Mouse (Mus musculus) megakaryocyte, embryonic 14.5 days (primary cell): Measurements from ENCODE around the gene Gm8297. TPM values are rescaled to one million over a fixed set of nuclear protein-coding genes. Genes with fewer than 3 reads are reported as not detected.
"Not testable (repeated sequence)": the region's sequence is repeated elsewhere in the genome, so short reads cannot be mapped to it uniquely, and the experiment has no call there.

ENCODE experiments used
- H3K27me3 ChIP-seq: replicated peaks from 2 replicates; pipeline ENCODE3; 2012; ENCODE audit warnings: inconsistent platforms
- H3K36me3 ChIP-seq: replicated peaks from 2 replicates; pipeline ENCODE3; 2012; ENCODE audit warnings: low read length, inconsistent platforms, mixed read lengths
- H3K4me1 ChIP-seq: 2 replicates; pipeline ENCODE4 v1.6.1; 2012; ENCODE audit warnings: inconsistent platforms
- H3K4me3 ChIP-seq: replicated peaks from 2 replicates; pipeline ENCODE3; 2012; ENCODE audit warnings: moderate library complexity, mild to moderate bottlenecking, inconsistent platforms
- H3K9me3 ChIP-seq: 2 replicates; pipeline ENCODE4 v1.6.1; 2012; ENCODE audit warnings: inconsistent platforms
- polyA plus RNA-seq: library from polyadenylated mRNA; stranded (reverse); fragments of >175 nt; gene quantifications from 2 replicates; pipeline ENCODE4 v1.2.3, GENCODE M21; 2012; ENCODE audit warnings: low replicate concordance; ENCODE audit not compliant: insufficient read depth

Gm8297 gene
- not detected in 2 replicates for polyA plus RNA-seq

- not testable (repeated sequence) for H3K27me3 ChIP-seq, H3K36me3 ChIP-seq, H3K4me3 ChIP-seq, H3K9me3 ChIP-seq, H3K4me1 ChIP-seq
Measured at GRCm38 (mm10) chr14:4983635-4984034, at the start of gene Gm8297. TSS of gene Gm8297 (plus strand) at chr14:4983935.

GRCm38 (mm10) chr14:5015591-5015990 is 31.9 kb downstream of the Gm8297 start, which contains the start of gene Gm3298:
TSS of gene Gm3298 (plus strand) at chr14:5015891.
- not testable (repeated sequence) for H3K4me1 ChIP-seq, H3K27me3 ChIP-seq, H3K36me3 ChIP-seq, H3K4me3 ChIP-seq, H3K9me3 ChIP-seq

Other genes starting within 250 kb of the Gm8297 start
- gene Gm9602, start 207.6 kb upstream of the Gm8297 start, polyA plus RNA-seq, result not detected in 2 replicates
- 0.08 TPM in 1 of 2 replicates, not detected in the other for gene Gm3269, start 145.8 kb upstream of the Gm8297 start, polyA plus RNA-seq
- not detected in 2 replicates for gene Gm3264, start 128.4 kb upstream of the Gm8297 start, polyA plus RNA-seq
- gene Gm3278, start 91.5 kb upstream of the Gm8297 start, polyA plus RNA-seq, result not detected in 2 replicates
- not detected in 2 replicates for gene Gm3298, start 32.0 kb downstream of the Gm8297 start, polyA plus RNA-seq
- not detected in 2 replicates for gene 4930555G01Rik, start 66.7 kb downstream of the Gm8297 start, polyA plus RNA-seq
- gene Gm8281, start 87.1 kb downstream of the Gm8297 start, polyA plus RNA-seq, result not detected in 2 replicates
- gene Gm8279, start 147.6 kb downstream of the Gm8297 start, polyA plus RNA-seq, result not detected in 2 replicates
- gene Gm3317, start 180.6 kb downstream of the Gm8297 start, polyA plus RNA-seq, result not detected in 2 replicates
- gene Gm8271, start 201.9 kb downstream of the Gm8297 start, polyA plus RNA-seq, result not detected in 2 replicates